Mouse (Mus musculus) ES-E14 (cell line): Measurements from ENCODE around the gene Snrk. TPM values are rescaled to one million over a fixed set of nuclear protein-coding genes. Genes with fewer than 3 reads are reported as not detected.

ENCODE experiments used
- DNase-seq: peaks from one replicate; pipeline ENCODE4 v3.0.0-alpha.2; 2013; ENCODE audit warnings: low read depth, low spot score
- H3K27ac ChIP-seq: 2 replicates; pipeline ENCODE4 v1.5.1; 2012; ENCODE audit warnings: low read depth, mild to moderate bottlenecking, low read length, moderate library complexity, mixed read lengths; ENCODE audit not compliant: poor library complexity, insufficient read depth, severe bottlenecking
- H3K36me3 ChIP-seq: 2 replicates; pipeline ENCODE4 v1.6.1; 2012; ENCODE audit warnings: mild to moderate bottlenecking, low read length, moderate library complexity, mixed read lengths; ENCODE audit not compliant: control insufficient read depth, poor library complexity, insufficient read depth, severe bottlenecking
- H3K4me1 ChIP-seq, 2 experiments: fragments of 150-350 bp in 1 of 2; sonication (generic) in 1 of 2; 2 replicates each; pipeline ENCODE4 v1.6.1; 2012; ENCODE audit warnings: low read length in 2 of 2, mild to moderate bottlenecking in 1 of 2, mixed read lengths in 1 of 2; ENCODE audit not compliant: control insufficient read depth in 2 of 2, insufficient read depth in 2 of 2, poor library complexity in 1 of 2
- H3K4me3 ChIP-seq, 2 experiments: fragments of 150-350 bp in 1 of 2; sonication (generic) in 1 of 2; 2 replicates each; pipeline ENCODE4 v1.5.1; 2012; ENCODE audit warnings: low read length in 2 of 2, low read depth in 1 of 2, mild to moderate bottlenecking in 1 of 2, mixed read lengths in 1 of 2; ENCODE audit not compliant: insufficient read depth in 1 of 2, poor library complexity in 1 of 2, severe bottlenecking in 1 of 2
- H3K9ac ChIP-seq: 2 replicates; pipeline ENCODE4 v1.6.1; 2012; ENCODE audit warnings: low read depth, mild to moderate bottlenecking, low read length, mixed read lengths; ENCODE audit not compliant: poor library complexity, insufficient read depth, severe bottlenecking
- H3K9me3 ChIP-seq: fragments of 150-350 bp; sonication (generic); 2 replicates; pipeline ENCODE4 v1.6.1; 2012; ENCODE audit warnings: low read depth, mild to moderate bottlenecking, low read length; ENCODE audit not compliant: control insufficient read depth, insufficient read depth
- CHD2 ChIP-seq: IDR thresholded peaks from 2 replicates; pipeline ENCODE4 v1.6.1; 2014; ENCODE audit warnings: mild to moderate bottlenecking, low read depth, low read length, inconsistent platforms
- HCFC1 ChIP-seq: IDR thresholded peaks from 2 replicates; pipeline ENCODE4 v1.6.1; 2012; ENCODE audit warnings: low read length, inconsistent platforms, borderline replicate concordance; ENCODE audit not compliant: insufficient read depth
- MAFK ChIP-seq: IDR thresholded peaks from 2 replicates; pipeline ENCODE4 v1.6.1; 2014; ENCODE audit warnings: mild to moderate bottlenecking, low read depth, low read length, inconsistent platforms; ENCODE audit not compliant: insufficient read depth
- ZC3H11A ChIP-seq: IDR thresholded peaks from 2 replicates; pipeline ENCODE4 v1.6.1; 2012; ENCODE audit warnings: low read depth, mild to moderate bottlenecking, inconsistent platforms, low read length, borderline replicate concordance
- ZNF384 ChIP-seq: IDR thresholded peaks from 2 replicates; pipeline ENCODE4 v1.6.1; 2012; ENCODE audit warnings: low read depth, low read length, inconsistent platforms
- in situ Hi-C, 2 experiments: fragments of 600-800 bp; cut with MboI; formaldehyde crosslinking; loops; one replicate each; pipeline ENCODE4 v1.15.1; 2025; ENCODE audit warnings: low sequenced_read_pairs in 2 of 2, inconsistent platforms in 1 of 2; ENCODE audit not compliant: unreplicated experiment in 2 of 2
- total RNA-seq: library from RNA; depleted of rRNA; stranded (reverse); fragments of 300-350 nt; gene quantifications from 2 replicates; pipeline ENCODE4 v1.2.3, GENCODE M21; 2012

Gene Snrk
- total RNA-seq, 1 experiment: 10.0 TPM

GRCm38 (mm10) chr9:122149997-122150826 lies 33.1 kb downstream of the Snrk start:
- no peak overlapping the region for H3K9ac ChIP-seq
- DNase-seq: no peak
- in situ Hi-C loops: no loop called here

GRCm38 (mm10) chr9:122152063-122152462 lies 35.0 kb downstream of the Snrk start:
- Histone ChIP-seq H3K27ac (no peak overlapping the region), H3K9ac (no peak overlapping the region), H3K9me3 (no peaks in the 10 kb centered on the region), H3K36me3 (no peaks in the 10 kb centered on the region), H3K4me1 (no peaks in the 10 kb centered on the region), H3K4me3 (no peak overlapping the region)
- TF ChIP-seq MAFK (no peak), HCFC1 (no peak), ZNF384 (no peak), ZC3H11A (no peak), CHD2 (no peak)
- no peak for DNase-seq
- in situ Hi-C loops: no loop called here

More at GRCm38 (mm10) chr9:122149997-122150826, 33.1 kb downstream of the Snrk start:
- Histone ChIP-seq H3K9me3 (no peaks in the 10 kb centered on the region), H3K4me3 (no peak overlapping the region), H3K4me1 (peaks cover 0 to 5% of the 10 kb centered on the region in 2 experiments; a peak in 2 of 4 replicates), H3K36me3 (no peaks in the 10 kb centered on the region), H3K27ac (no peak overlapping the region)
- TF ChIP-seq MAFK (no peak), CHD2 (no peak), ZC3H11A (no peak), HCFC1 (no peak), ZNF384 (no peak)

DNA sequence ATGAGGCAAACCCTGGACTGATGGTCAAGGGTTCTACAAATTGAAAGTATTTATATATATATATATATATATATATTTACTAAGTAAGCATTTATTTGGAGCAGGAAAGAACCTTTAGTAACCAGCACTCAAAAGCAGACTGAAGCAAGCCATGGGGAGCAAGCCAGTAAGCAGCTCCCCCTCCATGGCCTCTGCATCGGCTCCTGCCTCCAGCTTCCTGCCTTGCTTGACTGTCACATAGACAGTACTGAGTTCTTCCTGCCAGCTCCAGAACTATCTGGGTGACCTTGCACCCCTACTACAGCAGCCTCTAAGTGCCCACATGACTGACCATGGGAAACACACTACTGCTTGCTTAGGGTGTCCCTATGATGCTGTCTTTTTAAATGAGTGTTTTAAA lies 35.4 kb downstream of the Snrk start:
- TF ChIP-seq ZC3H11A (no peak), ZNF384 (no peak), CHD2 (no peak), MAFK (no peak), HCFC1 (no peak)
- no peak for DNase-seq
- H3K9me3 ChIP-seq: no peaks in the 10 kb centered on the region
- no peak overlapping the region for H3K9ac ChIP-seq
- H3K36me3 ChIP-seq: no peaks in the 10 kb centered on the region
- in situ Hi-C loops: no loop called here
- no peaks in the 10 kb centered on the region for H3K4me1 ChIP-seq
- H3K4me3 ChIP-seq: no peak overlapping the region
- no peak overlapping the region for H3K27ac ChIP-seq

GRCm38 (mm10) chr9:122153436-122153835 lies 36.4 kb downstream of the Snrk start:
- in situ Hi-C loops: no loop called here
- no peak for DNase-seq
- Histone ChIP-seq H3K4me3 (no peak overlapping the region), H3K27ac (no peak overlapping the region), H3K4me1 (no peaks in the 10 kb centered on the region), H3K9me3 (no peaks in the 10 kb centered on the region), H3K9ac (no peak overlapping the region), H3K36me3 (no peaks in the 10 kb centered on the region; the same call in 1 of the 2 replicates)
- no peak for TF ChIP-seq MAFK
- TF ChIP-seq ZC3H11A: no peak
- TF ChIP-seq CHD2: no peak
- TF ChIP-seq HCFC1: no peak
- no peak for TF ChIP-seq ZNF384
